Mouse (Mus musculus): ENCODE measurements around the gene Vdr.

Vdr gene

GRCm38 (mm10) chr15:97919217-97919616 lies 8.8 kb upstream of the Vdr start:
- DNase-seq = no peak

DNA sequence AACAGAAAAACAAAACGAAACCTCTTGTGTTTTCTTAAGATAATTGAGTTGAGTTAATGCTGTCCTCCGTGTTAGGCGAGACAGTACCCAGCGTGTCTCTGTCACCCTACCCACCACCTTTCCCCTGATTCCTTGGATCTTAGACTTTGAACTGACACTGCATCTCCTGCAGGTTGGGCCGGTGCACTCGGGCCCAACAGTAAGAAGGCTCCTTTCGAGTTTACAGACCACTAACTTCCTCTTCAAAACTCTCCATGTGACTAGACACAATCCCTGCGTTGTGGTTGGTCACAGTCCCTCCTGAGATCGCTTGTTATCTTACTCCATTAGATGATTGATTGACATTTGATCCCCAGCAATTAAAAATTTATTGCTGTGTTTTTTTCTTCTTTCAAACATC lies 7.6 kb upstream of the Vdr start:
- DNase-seq = no peak

GRCm38 (mm10) chr15:97914331-97914747 lies 3.9 kb upstream of the Vdr start:
- DNase-seq = peak; percentile 68

DNA sequence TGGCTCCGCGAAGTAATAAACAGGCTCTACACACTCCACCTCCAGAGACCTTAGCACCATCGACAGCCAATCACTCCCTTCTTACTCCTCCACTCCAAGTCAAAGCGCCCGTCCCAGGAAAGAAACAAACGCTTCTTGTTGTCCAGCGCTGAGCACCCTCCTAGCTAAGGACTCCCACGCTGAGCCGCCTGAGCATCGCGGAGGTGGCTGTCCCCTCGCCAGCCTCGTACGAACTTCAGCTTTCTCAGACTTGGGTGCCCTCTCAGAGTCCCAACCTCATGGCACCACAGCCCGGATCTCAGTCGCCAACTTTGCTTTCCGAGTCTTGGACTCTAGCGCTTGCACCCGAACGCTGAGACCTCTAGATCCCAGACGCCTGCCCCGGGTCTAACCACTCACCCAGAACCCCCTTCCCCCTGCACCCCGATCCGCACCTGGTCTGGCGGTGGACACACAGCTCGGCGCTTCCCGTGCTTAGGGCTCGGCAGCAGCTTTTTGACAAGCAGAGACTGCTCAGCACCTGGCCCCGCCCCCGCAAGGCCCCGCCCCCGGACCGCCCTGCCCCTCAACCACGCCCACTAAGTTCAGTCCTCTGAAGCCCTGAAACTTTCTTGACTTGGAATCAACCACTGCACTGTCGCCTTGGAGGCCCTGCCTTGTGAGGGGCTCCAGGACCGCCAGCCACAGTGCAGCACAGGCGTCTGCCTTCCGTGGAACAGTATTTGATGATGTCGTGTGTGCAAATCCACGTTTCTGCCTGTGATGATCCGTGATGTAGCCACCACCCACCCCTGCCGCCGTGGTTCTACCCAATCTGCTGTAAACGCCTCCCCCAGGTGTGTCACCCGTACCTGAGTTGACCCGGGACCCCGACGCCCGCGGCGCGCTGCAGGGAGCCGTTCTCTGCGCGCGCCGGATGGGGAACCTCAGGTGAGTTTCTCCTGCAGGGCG lies 2.4 kb downstream of the Vdr start:
- peak; percentile 56 for DNase-seq

GRCm38 (mm10) chr15:97907202-97907601 lies 3.2 kb downstream of the Vdr start:
- DNase-seq = no peak

GRCm38 (mm10) chr15:97905281-97905680 lies 5.1 kb downstream of the Vdr start:
- DNase-seq = no peak

DNA sequence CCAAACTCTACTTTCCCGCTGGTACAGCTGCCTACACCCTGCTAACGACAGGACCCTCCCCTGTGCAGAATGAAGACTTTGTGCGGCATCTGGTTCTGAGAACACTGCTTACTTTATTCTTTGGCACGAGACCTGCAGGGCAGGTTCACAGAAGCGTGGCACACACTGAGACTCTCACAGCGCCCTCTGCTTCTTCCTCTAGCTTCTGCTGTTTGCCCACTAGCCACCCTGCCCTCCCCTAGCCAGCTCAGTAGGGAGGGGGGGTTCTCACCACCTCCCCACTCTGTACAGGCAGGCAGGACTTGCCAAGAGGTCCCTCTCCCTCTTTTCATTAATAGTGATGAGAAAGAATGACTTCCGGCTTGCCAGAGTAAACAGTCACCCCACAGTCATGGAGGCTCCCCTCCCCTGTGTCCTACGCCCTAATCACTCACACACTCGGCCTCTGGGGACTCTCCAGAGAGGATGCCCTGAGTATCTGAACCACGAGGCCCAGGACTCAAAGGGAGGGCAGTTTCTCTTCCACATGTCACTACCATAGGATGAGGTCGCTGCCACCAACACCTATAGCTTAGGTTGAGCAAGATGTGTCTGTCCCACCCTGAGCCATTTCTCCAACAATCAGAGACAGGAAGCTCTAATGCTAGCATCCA lies 6.0 kb downstream of the Vdr start:
- peak; percentile 40 for DNase-seq

DNA sequence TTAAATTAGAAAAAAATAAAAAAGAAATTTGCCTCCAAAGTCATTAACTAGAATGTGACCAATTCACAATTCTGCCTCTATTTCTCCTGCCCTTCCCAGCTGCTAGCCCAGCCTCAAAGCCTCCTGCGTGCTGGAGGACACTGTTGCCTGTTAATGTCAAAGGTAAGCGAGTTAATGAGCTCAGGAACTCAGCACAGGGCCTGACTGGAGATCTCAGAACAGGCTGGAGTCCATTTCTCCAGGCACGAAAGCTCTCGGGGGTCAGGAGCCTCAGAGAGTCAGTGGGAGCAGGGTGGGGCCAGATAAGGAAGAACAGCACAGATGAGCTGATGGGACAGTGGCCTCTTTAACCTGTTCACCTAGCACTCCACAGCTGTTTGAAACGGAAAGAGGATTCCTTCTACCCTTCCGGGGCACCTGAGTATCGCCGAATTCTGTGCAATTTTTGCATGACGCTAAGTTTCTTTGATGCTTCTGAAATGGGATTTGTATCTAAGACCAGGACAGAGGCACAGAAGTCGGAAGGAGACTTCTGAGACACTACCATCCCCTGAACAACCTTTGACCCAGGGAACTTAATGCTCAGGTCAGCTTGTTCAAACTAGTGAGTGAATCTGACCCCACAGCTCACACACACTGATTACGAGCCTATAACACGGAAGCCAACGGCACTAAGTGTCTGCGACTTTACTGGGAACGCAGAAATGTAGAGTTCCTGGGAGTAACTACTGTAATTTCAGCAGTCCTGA lies 7.0 kb downstream of the Vdr start:
- no peak for DNase-seq

DNA sequence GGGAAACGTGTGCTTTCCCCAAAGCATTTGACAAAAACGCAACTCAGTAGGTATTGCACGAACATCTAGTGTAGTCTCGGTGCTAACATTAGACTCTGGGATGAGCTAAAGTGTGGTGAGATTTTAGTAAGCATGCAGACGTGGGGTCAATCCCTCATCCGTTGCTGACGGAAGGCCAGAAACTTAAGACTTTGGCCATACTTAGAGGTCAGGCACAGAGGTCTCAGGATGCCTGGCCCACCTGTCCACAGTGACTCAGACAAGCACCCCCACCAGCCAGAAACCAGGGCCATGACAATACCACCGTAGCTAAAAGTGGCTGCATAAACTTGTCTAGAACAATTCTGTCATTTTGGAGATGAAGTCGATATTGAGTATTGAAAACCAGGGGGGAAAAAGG lies 9.4 kb downstream of the Vdr start:
- no peak for DNase-seq

DNA sequence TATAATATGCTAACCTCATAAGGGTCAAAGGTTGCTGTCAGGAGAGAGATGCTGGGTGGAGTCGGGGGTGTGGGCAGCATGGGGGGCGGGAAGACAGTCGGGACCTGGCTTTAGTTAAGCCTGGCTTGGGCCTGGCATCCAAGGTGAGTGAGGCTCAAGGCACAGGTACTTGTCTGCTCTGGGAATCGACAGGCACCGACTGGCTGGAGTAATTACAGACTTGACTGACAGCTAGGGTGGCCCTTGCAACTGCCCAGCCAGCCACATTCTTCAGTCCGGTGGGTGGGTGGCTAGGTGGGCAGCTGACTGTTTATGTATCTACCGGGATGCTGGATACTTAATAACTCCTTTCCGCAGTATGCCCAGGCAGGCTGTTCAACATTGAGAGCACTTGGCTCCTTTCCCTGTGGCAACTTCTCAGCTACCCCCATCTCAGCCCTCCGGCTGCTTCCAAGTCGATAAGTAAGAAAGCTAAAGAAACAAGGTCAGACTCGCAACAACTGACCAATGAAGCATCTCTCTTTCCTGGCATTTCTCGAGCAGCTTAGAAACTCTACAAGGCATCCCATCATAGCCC lies 10.0 kb downstream of the Vdr start:
- no peak for DNase-seq

GRCm38 (mm10) chr15:97899714-97900113 lies 10.7 kb downstream of the Vdr start:
- DNase-seq = no peak

DNA sequence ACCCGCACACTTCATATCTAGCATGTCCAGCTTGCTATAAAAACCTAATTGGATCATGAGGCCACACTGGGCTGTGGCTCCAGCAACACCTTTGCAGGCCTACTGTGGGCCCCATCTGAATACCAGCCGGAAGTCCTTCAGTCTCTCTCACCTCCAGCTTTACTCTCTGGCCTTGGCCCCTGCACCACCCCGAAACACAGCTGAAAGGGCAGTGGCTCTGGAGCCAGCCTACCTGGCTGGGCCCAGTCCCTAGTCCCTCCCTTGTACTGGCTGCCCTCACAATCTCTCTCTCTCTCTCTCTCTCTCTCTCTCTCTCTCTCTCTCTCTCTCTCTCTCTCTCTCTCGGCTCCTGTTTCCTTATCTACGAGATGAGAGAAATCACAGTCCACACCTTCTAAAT lies 11.6 kb downstream of the Vdr start:
- no peak for DNase-seq

GRCm38 (mm10) chr15:97896861-97897654 lies 13.4 kb downstream of the Vdr start:
- DNase-seq = no peak

- peak; percentile 54 for DNase-seq
Observed at GRCm38 (mm10) chr15:97896347-97896746, 14.1 kb downstream of the Vdr start.

DNA sequence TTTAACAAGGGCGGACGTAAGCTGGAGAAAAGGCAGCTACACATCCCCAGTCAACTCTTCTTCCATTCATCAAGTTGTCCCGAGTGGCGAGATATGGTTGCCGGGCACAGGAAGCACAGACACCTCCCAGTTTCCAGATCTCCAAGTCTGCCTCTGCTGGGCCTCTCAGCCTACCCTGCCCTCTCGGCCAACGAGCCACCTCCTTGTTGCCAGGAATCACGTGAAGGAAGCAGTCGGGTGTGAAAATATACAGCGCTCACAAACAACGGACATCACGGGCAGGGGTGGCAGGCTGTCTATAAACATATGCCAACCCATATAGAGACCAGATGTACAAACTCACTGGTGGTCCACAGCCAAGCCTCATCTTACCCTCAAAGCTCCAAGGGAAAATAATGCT lies 14.6 kb downstream of the Vdr start:
- no peak for DNase-seq

- no peak for DNase-seq
Observed at GRCm38 (mm10) chr15:97892506-97892905, 17.9 kb downstream of the Vdr start.

- DNase-seq = no peak
Observed at GRCm38 (mm10) chr15:97890450-97890849, 20.0 kb downstream of the Vdr start.

GRCm38 (mm10) chr15:97890017-97890416 lies 20.4 kb downstream of the Vdr start:
- no peak for DNase-seq

GRCm38 (mm10) chr15:97887541-97888016 lies 22.9 kb downstream of the Vdr start:
- no peak for DNase-seq

DNA sequence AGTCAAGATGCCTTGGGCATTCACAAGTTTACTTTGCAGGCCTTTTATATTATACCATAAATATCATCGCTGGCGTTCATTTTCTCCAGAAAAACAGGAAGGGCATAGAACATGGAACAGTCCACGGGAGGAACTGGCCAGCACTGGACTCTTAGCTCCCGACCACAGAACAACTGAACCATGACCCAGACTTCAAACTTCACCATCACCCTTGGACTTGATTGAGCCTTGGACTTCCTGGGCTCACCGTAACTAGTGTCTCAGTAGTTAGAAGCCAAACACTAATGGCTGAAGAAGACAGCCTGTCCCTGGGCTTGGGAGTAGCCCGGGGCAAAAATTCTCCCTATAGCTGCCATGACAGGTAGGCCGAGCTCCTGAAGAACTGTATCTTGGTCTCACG lies 29.0 kb downstream of the Vdr start:
- no peak for DNase-seq

GRCm38 (mm10) chr15:97880441-97880840 lies 30.0 kb downstream of the Vdr start:
- no peak for DNase-seq

DNA sequence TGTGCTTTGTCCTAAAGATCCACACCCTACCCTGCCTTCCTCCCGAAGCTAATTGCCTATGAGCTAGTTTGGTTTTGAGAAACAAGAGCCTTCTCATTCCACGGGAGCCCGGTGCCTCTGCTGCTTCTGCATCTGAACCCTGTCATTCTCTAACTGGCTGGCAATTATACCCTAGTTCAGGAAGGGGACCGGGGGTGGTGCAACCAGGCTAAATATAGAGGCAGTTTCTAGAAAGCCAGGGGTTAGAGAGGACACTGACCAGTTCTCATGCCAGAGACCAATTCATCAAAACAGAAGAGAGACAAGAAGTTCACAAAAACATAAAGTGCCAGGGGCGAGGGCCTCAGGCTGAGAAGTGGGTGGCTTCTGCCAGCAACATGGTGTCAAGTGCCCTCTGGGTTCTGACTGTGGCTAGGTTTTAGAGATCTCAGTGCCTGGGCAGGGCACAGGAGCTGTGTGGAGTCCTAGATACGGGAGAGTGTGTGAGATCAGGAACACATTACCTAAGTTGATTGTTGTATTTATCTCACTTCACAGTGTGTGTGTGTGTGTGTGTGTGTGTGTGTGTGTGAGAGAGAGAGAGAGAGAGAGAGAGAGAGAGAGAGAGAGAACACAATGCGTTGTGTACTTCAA lies 31.6 kb downstream of the Vdr start:
- DNase-seq = no peak

All from lung, postnatal 10 days (tissue).